ENCODE assay signal across 14 mouse cellular contexts in the genomic region with DNA sequence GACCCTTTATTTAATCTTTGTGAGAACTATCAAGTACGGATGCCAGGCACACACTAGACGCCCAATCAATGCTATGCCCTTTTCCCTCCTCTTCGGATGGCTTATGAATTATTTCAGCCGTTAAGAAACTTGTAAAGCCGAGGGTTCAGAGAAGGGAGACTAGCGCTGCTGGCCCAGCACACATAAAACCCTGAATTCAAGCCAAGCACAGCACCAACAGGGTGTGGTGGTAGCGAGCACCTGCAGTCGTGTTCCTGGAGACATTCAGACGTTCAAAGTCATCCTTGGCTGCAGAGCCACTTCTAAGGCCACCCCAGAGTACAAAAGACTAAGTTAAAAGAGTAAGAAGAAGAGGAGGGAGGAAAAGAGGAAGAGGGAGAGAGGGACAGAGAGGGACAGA.
DNase-seq lines count a peak whose midpoint lies in the region; ATAC-seq lines count a peak whose summit lies in the region.
"Had no signal": no experiment of that assay in that cellular context is flagged by ENCODE, and none has a peak within 500 bp of the region (broad histone marks: within the 10 kb centered on the region; RNA-seq: fewer than 3 reads in every experiment).

No protein-coding gene starts in this region.

- H3K9me3 ChIP-seq in hindbrain, embryonic 15.5 days: 0 out of 2 replicates have a peak, but pooled peaks cover 4% of the 10 kb centered on the region
- peaks cover 10% of the 10 kb centered on the region for H3K9me3 ChIP-seq in hindbrain, embryonic 10.5 days
- H3K9me3 ChIP-seq in embryonic facial prominence, embryonic 13.5 days: peaks cover 12% of the 10 kb centered on the region
- peaks cover 5% of the 10 kb centered on the region; the same call in 1 of the 2 replicates for H3K9me3 ChIP-seq in forebrain, embryonic 15.5 days
- peaks cover 4% of the 10 kb centered on the region; the same call in 1 of the 2 replicates for H3K9me3 ChIP-seq in stomach, embryonic 14.5 days (ENCODE audit: control insufficient read depth, low read depth, low read length)

- peak overlapping the region; percentile 8; the same call in 1 of the 2 replicates for H3K4me2 ChIP-seq in hindbrain, embryonic 15.5 days
- peak overlapping the region; percentile 30 for H3K4me2 ChIP-seq in embryonic facial prominence, embryonic 13.5 days
- 0 out of 2 replicates have a peak overlapping the region, but pooled peaks have one; percentile 19 for H3K4me2 ChIP-seq in forebrain, embryonic 15.5 days (replicated peaks)
- peak overlapping the region; percentile 8 for H3K4me2 ChIP-seq in stomach, embryonic 14.5 days (replicated peaks; ENCODE audit: low read depth, low read length)

- no peak overlapping the region for H3K4me3 ChIP-seq in hindbrain, embryonic 15.5 days
- H3K4me3 ChIP-seq in hindbrain, embryonic 10.5 days: no peak overlapping the region
- no peak overlapping the region for H3K4me3 ChIP-seq in embryonic facial prominence, embryonic 13.5 days
- no peak overlapping the region for H3K4me3 ChIP-seq in forebrain, embryonic 15.5 days
- no peak overlapping the region for H3K4me3 ChIP-seq in stomach, embryonic 14.5 days (ENCODE audit: low read depth, low read length)

- no peak overlapping the region for H3K27ac ChIP-seq in hindbrain, embryonic 15.5 days (replicated peaks)
- H3K27ac ChIP-seq in hindbrain, embryonic 10.5 days: no peak overlapping the region
- no peak overlapping the region for H3K27ac ChIP-seq in embryonic facial prominence, embryonic 13.5 days
- no peak overlapping the region for H3K27ac ChIP-seq in forebrain, embryonic 15.5 days (replicated peaks)
- H3K27ac ChIP-seq in stomach, embryonic 14.5 days (ENCODE audit: low read length): no peak overlapping the region
- H3K27ac ChIP-seq: macrophage had no signal

- 48% methylated on average over 9 of the region's 9 CpGs for WGBS in hindbrain, embryonic 15.5 days
- WGBS in hindbrain, embryonic 10.5 days: 56% methylated on average over 9 of the region's 9 CpGs
- 42% methylated on average over 9 of the region's 9 CpGs for WGBS in embryonic facial prominence, embryonic 13.5 days
- 15% methylated on average over 9 of the region's 9 CpGs for WGBS in forebrain, embryonic 15.5 days
- WGBS in stomach, embryonic 14.5 days: 27% methylated on average over 9 of the region's 9 CpGs

- H3K9ac ChIP-seq in hindbrain, embryonic 15.5 days: no peak overlapping the region
- no peak overlapping the region for H3K9ac ChIP-seq in embryonic facial prominence, embryonic 13.5 days
- no peak overlapping the region for H3K9ac ChIP-seq in forebrain, embryonic 15.5 days (replicated peaks)
- H3K9ac ChIP-seq in stomach, embryonic 14.5 days (replicated peaks; ENCODE audit: low read depth, low read length): no peak overlapping the region

- H3K27me3 ChIP-seq in hindbrain, embryonic 15.5 days: no peaks in the 10 kb centered on the region
- H3K27me3 ChIP-seq in hindbrain, embryonic 10.5 days (ENCODE audit: insufficient read depth, poor library complexity, severe bottlenecking): peaks cover 24% of the 10 kb centered on the region
- peaks cover 11% of the 10 kb centered on the region; the same call in 1 of the 2 replicates for H3K27me3 ChIP-seq in embryonic facial prominence, embryonic 13.5 days
- no peaks in the 10 kb centered on the region for H3K27me3 ChIP-seq in forebrain, embryonic 15.5 days
- no peaks in the 10 kb centered on the region for H3K27me3 ChIP-seq in stomach, embryonic 14.5 days (ENCODE audit: control insufficient read depth, insufficient read depth, low read length)

- H3K4me1 ChIP-seq in hindbrain, embryonic 15.5 days (replicated peaks): peaks cover 15% of the 10 kb centered on the region
- peaks cover 36% of the 10 kb centered on the region for H3K4me1 ChIP-seq in hindbrain, embryonic 10.5 days (replicated peaks)
- H3K4me1 ChIP-seq in embryonic facial prominence, embryonic 13.5 days: peaks cover 39% of the 10 kb centered on the region
- peaks cover 21% of the 10 kb centered on the region for H3K4me1 ChIP-seq in forebrain, embryonic 15.5 days
- peaks cover 14% of the 10 kb centered on the region; the same call in 1 of the 2 replicates for H3K4me1 ChIP-seq in stomach, embryonic 14.5 days (ENCODE audit: control insufficient read depth, insufficient read depth, low read length)

- no peak for DNase-seq in hindbrain, embryonic 10.5 days (ENCODE audit: low spot score)
- DNase-seq in layer of hippocampus, adult 9-10 months (ENCODE audit: low spot score): no peak
- no peak for DNase-seq in embryo, embryonic 11 days
- DNase-seq: adrenal gland, adult 2 months; cerebellum, adult 11 months; gastrocnemius, postnatal 36 days; kidney, adult 2 months; layer of hippocampus, postnatal 36 days; right cerebral cortex, postnatal 4 days had no signal

- ATAC-seq in hindbrain, embryonic 15.5 days (ENCODE audit: low FRiP score, low read depth): no peak
- ATAC-seq in embryonic facial prominence, embryonic 13.5 days (ENCODE audit: insufficient number of reproducible peaks, insufficient read depth, low FRiP score, low TSS enrichment, low read depth): no peak
- ATAC-seq in forebrain, embryonic 15.5 days (replicated peaks): no peak
- ATAC-seq in stomach, embryonic 14.5 days (ENCODE audit: insufficient number of reproducible peaks, insufficient read depth, low FRiP score, low read depth): no peak

- H3K36me3 ChIP-seq in hindbrain, embryonic 15.5 days: no peaks in the 10 kb centered on the region
- H3K36me3 ChIP-seq in hindbrain, embryonic 10.5 days: no peaks in the 10 kb centered on the region
- no peaks in the 10 kb centered on the region for H3K36me3 ChIP-seq in embryonic facial prominence, embryonic 13.5 days
- no peaks in the 10 kb centered on the region for H3K36me3 ChIP-seq in forebrain, embryonic 15.5 days
- H3K36me3 ChIP-seq in stomach, embryonic 14.5 days (ENCODE audit: control insufficient read depth, insufficient read depth, low read length): no peaks in the 10 kb centered on the region
